15 mouse cellular contexts compared by ENCODE assay signal in genomic region chr1:178836998-178837397, GRCm38 (mm10).
"Had no signal": no experiment of that assay in that cellular context is flagged by ENCODE, and none has a peak within 500 bp of the region (broad histone marks: within the 10 kb centered on the region; RNA-seq: fewer than 3 reads in every experiment).

No protein-coding gene starts in this region.

- H3K4me2 ChIP-seq: neural tube, embryonic 15.5 days; stomach, embryonic 15.5 days had no signal

- H3K9me3 ChIP-seq: neural tube, embryonic 15.5 days; stomach, embryonic 15.5 days had no signal

- DNase-seq: retina, postnatal 1 day; right cerebral cortex, adult 18-20 months; right cerebral cortex, postnatal 14 days; right cerebral cortex, postnatal 25 days; right cerebral cortex, postnatal 4 days; spleen, adult 18-20 months; thymus, adult 18-20 months; thymus, adult 2 months; thymus, postnatal 14 days; thymus, postnatal 25 days; thymus, postnatal 36 days; thymus, postnatal 4 days had no signal

- H3K36me3 ChIP-seq: neural tube, embryonic 15.5 days; stomach, embryonic 15.5 days had no signal

- H3K4me3 ChIP-seq: neural tube, embryonic 15.5 days; stomach, embryonic 15.5 days had no signal

- H3K4me1 ChIP-seq: stomach, embryonic 15.5 days had no signal

- H3K27ac ChIP-seq: neural tube, embryonic 15.5 days; stomach, embryonic 15.5 days; stomach, postnatal 0 days had no signal

- H3K9ac ChIP-seq: neural tube, embryonic 15.5 days; stomach, embryonic 15.5 days had no signal

- H3K27me3 ChIP-seq: neural tube, embryonic 15.5 days; stomach, embryonic 15.5 days had no signal
